Mouse (Mus musculus) ES-Bruce4 (cell line): ENCODE measurements around the gene Pdzd7. TPM values are rescaled to one million over a fixed set of nuclear protein-coding genes. Genes with fewer than 3 reads are reported as not detected.
A peak's percentile ranks its signal among the peaks of the same experiment; 100 is the strongest.

ENCODE experiments used
- H3K27ac ChIP-seq: 2 replicates; pipeline ENCODE4 v1.5.1; 2012; ENCODE audit warnings: low read length, inconsistent platforms; ENCODE audit not compliant: insufficient read depth
- H3K27me3 ChIP-seq: 2 replicates; pipeline ENCODE4 v1.6.1; 2012; ENCODE audit warnings: mild to moderate bottlenecking, low read length, inconsistent platforms; ENCODE audit not compliant: control insufficient read depth, poor library complexity, insufficient read depth, severe bottlenecking
- H3K36me3 ChIP-seq: 2 replicates; pipeline ENCODE4 v1.6.1; 2012; ENCODE audit warnings: inconsistent platforms, mild to moderate bottlenecking, low read length, moderate library complexity; ENCODE audit not compliant: control insufficient read depth, poor library complexity, insufficient read depth, severe bottlenecking
- H3K4me1 ChIP-seq: one replicate; pipeline ENCODE4 v1.8.1; 2011; ENCODE audit warnings: low read length; ENCODE audit not compliant: control insufficient read depth, insufficient read depth
- H3K4me3 ChIP-seq: 2 replicates; pipeline ENCODE4 v1.5.1; 2011; ENCODE audit warnings: low read depth, mild to moderate bottlenecking, low read length
- H3K9ac ChIP-seq: 2 replicates; pipeline ENCODE4 v1.6.1; 2012; ENCODE audit warnings: low read depth, mild to moderate bottlenecking, inconsistent platforms; ENCODE audit not compliant: poor library complexity, severe bottlenecking
- H3K9me3 ChIP-seq: replicated peaks from 2 replicates; pipeline ENCODE4 v1.6.1; 2012; ENCODE audit warnings: mild to moderate bottlenecking, low read length, inconsistent platforms; ENCODE audit not compliant: control insufficient read depth, poor library complexity, insufficient read depth, severe bottlenecking
- CTCF ChIP-seq: IDR thresholded peaks from one replicate; pipeline ENCODE4 v1.8.1; 2011; ENCODE audit warnings: low read depth, low read length
- EP300 ChIP-seq: IDR thresholded peaks from 2 replicates; pipeline ENCODE4 v1.6.1; 2011; ENCODE audit warnings: low read depth, low read length; ENCODE audit not compliant: insufficient read depth
- POLR2A ChIP-seq: IDR thresholded peaks from one replicate; pipeline ENCODE4 v1.8.1; 2011; ENCODE audit warnings: low read length; ENCODE audit not compliant: insufficient read depth
- polyA plus RNA-seq: library from polyadenylated mRNA; stranded (reverse); fragments of >200 nt; gene quantifications from 2 replicates; pipeline ENCODE4 v1.2.4, GENCODE M21; 2011; ENCODE audit warnings: low read depth; ENCODE audit not compliant: missing spikeins, insufficient read depth, insufficient read length

The Pdzd7 gene
- polyA plus RNA-seq, 1 experiment: 1.3 TPM

GRCm38 (mm10) chr19:45013581-45014225, 31.8 kb downstream of the Pdzd7 start:
- peaks cover 29% of the 10 kb centered on the region for H3K36me3 ChIP-seq
- no peak overlapping the region for H3K4me3 ChIP-seq
- peak overlapping the region; percentile 60 for H3K27ac ChIP-seq
- peaks cover 7% of the 10 kb centered on the region for H3K4me1 ChIP-seq
- no peak overlapping the region for H3K9ac ChIP-seq
- TF ChIP-seq CTCF (no peak), POLR2A (no peak), EP300 (no peak)
- H3K27me3 ChIP-seq: no peaks in the 10 kb centered on the region
- H3K9me3 ChIP-seq: no peaks in the 10 kb centered on the region

DNA sequence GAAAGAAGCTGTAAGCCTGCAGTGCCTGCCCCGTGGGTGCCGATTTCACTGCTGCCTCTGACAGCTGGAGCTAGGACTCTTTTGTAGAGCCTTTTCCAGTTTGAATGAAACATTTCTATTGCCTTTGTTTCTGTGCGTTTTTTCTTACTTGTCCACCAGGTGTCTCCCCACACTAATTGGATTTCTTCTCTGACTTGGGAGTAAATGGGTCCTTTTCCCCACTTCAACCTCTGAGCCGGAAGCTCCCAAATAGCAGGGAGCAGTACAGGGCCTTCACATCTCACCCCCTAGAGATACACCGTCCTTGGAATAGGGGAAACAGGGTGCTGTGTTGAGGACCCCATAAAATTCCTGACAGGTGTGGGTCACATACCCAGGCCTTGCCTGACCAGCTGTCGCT, 32.9 kb downstream of the Pdzd7 start:
- Histone ChIP-seq H3K36me3 (peaks cover 35% of the 10 kb centered on the region), H3K4me3 (no peak overlapping the region), H3K27me3 (no peaks in the 10 kb centered on the region), H3K4me1 (peaks cover 8% of the 10 kb centered on the region), H3K9me3 (no peaks in the 10 kb centered on the region), H3K27ac (no peak overlapping the region), H3K9ac (no peak overlapping the region)
- TF ChIP-seq POLR2A (no peak), CTCF (peak; percentile 11)

- Histone ChIP-seq H3K36me3 (peaks cover 35% of the 10 kb centered on the region), H3K9ac (no peak overlapping the region), H3K4me3 (no peak overlapping the region), H3K4me1 (peaks cover 11% of the 10 kb centered on the region), H3K27ac (no peak overlapping the region), H3K27me3 (no peaks in the 10 kb centered on the region), H3K9me3 (no peaks in the 10 kb centered on the region)
- TF ChIP-seq EP300 (no peak), CTCF (no peak), POLR2A (no peak)
Observed at GRCm38 (mm10) chr19:45012219-45012618, 33.3 kb downstream of the Pdzd7 start.

GRCm38 (mm10) chr19:45010646-45011045, 34.9 kb downstream of the Pdzd7 start:
- TF ChIP-seq POLR2A: no peak
- Histone ChIP-seq H3K9me3 (no peaks in the 10 kb centered on the region), H3K27ac (no peak overlapping the region), H3K4me1 (peaks cover 11% of the 10 kb centered on the region), H3K9ac (no peak overlapping the region), H3K4me3 (no peak overlapping the region), H3K27me3 (no peaks in the 10 kb centered on the region), H3K36me3 (peaks cover 35% of the 10 kb centered on the region)

DNA sequence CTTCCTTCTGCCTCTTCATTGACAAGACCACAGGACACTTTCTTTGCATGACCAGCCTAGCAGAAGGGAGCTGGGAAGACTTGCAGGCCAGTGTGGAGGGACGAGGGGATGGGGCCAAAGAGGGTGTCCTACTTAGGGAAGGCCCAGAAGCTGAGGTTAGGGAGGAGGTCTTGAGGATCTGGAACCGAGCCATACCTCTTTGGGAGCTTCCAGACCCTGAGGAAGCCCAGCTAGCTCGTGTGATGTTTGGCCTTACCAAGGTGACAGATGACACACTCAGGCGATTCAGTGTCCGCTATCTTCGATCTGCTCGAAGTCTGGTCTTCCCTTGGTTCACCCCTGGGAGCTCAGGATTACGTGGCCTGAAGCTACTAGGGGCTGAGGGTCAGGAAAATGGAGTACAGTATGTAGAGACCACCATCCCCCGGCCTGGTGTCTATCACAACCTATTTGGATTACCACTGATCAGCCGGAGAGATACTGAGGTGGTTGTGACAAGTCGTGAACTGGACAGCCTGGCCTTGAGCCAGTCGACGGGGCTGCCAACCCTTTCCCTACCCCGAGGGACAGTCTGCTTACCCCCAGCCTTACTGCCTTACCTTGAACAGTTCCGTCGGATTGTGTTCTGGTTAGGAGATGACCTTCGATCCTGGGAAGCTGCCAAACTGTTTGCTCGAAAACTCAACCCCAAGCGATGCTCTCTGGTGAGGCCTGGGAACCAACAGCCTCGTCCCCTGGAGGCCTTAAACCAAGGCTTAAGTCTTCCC, 37.9 kb downstream of the Pdzd7 start:
- Histone ChIP-seq H3K4me1 (peaks cover 5% of the 10 kb centered on the region), H3K27ac (no peak overlapping the region), H3K27me3 (no peaks in the 10 kb centered on the region), H3K9me3 (no peaks in the 10 kb centered on the region), H3K36me3 (peaks cover 38% of the 10 kb centered on the region), H3K9ac (peak overlapping the region; percentile 74; the same call in 1 of the 2 replicates), H3K4me3 (peak overlapping the region; percentile 95)
- TF ChIP-seq POLR2A (no peak), CTCF (no peak), EP300 (no peak)

DNA sequence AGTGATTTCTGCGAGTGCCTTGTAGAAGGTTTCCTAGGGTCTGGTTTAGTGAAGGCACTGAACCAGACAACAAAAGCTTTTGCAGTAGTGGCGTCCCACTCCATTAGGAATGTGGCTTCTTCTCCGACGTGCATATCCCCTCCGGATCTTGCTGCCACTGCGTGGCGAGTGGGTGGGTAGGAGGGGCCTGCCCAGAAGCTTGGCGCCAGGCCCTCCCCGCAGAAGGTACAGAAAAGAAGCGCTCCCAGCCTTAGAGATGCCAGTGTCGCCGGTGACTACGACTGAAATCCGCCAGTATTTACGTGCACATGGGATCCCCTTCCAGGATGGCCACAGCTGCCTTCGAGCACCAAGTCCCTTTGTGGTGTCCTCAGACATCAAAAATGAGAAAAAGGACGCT, 38.5 kb downstream of the Pdzd7 start:
- H3K9ac ChIP-seq: peak overlapping the region; percentile 74
- H3K9me3 ChIP-seq: no peaks in the 10 kb centered on the region
- peaks cover 37% of the 10 kb centered on the region for H3K36me3 ChIP-seq
- H3K4me3 ChIP-seq: peak overlapping the region; percentile 95
- peaks cover 5% of the 10 kb centered on the region for H3K4me1 ChIP-seq
- no peak overlapping the region for H3K27ac ChIP-seq
- TF ChIP-seq POLR2A: no peak
- no peak for TF ChIP-seq CTCF
- TF ChIP-seq EP300: no peak
- H3K27me3 ChIP-seq: no peaks in the 10 kb centered on the region
